Mouse (Mus musculus) left cerebral cortex, postnatal 25 days (tissue): Measurements from ENCODE around the gene Duoxa1. TPM values are rescaled to one million over a fixed set of nuclear protein-coding genes. Genes with fewer than 3 reads are reported as not detected.
"Not testable (repeated sequence)": the region's sequence is repeated elsewhere in the genome, so short reads cannot be mapped to it uniquely, and the experiment has no call there.

Experiments
- DNase-seq, 2 experiments: peaks; one replicate each; pipeline ENCODE4 v3.0.0; 2022; ENCODE audit warnings: low spot score in 2 of 2, mixed read lengths in 1 of 2
- intact Hi-C: fragments of 180-260 bp; cut with DNase I; formaldehyde crosslinking; loops from one replicate; pipeline ENCODE4 v1.15.1; 2025
- total RNA-seq, 2 experiments: library from RNA; stranded (reverse); gene quantifications; 2 replicates each; pipeline ENCODE4 v1.2.3; 2021

Gene Duoxa1
- not detected for total RNA-seq

DNA sequence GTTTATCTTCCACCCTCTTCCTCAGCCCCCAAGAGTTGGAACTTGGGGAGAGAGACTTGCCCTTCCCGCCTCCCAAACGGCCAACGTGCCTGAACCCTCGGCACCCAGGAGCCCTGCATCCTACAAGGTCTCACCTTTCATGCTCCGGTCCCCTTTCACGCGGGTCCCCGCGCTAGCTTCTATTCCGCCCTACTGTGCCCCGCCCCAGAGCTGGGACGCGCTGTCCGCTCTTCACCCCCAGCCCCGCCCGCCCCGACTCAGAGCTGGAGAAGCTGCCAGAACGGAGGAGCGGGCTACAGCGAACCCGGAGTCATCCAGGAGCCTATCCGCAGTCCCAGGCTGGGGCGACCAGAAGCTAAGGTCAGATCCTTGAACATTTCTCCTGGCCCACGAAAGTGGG lies at the start of gene Duoxa1:
Duoxa1 (minus strand) TSS at position 195 of the 400 bp plus-strand sequence.
- DNase-seq, result no peak
- intact Hi-C loops, result no loop called here

DNA sequence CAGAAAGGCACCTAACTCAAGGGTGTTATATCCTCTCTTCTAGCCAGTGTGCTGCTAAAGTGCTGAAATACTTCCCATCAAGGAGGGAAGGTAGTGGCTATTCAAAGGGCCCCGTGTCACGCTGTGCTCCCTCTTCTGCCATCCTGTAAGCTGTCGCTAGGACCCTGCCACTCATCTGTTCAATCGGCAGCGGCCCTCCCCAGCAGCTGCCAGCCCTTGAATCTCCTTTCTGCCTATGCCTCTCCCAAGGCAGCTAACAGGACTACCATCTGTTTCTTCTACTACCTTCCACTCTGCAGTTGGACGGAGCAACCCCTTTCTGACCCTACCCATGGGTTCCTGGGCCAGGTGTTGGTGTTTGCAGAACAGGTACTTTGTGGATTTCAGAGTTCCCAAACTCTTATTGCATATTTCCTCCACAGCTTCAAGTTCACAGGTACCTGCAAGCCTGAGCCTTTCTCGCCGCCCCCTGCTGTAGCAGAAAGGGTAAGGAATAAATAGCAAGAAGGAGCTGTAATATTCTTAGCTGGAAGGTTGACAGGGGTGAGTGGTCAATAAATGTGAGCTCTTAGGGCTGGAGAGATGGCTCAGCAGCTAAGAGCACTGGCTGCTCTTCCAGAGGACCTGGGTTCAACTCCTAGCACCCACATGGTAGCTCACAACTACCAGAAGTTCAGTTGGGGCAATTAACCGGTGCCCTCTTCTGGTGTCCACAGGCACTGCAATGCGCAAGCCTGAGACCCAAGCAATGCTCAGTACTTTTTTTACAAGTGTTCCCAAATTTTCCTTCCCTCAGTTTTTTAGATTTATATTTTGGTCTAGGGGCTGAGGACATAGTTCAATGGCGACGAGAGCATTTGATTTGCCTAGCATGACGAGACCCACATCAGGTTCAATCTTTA lies 49.3 kb upstream of the Duoxa1 start:
- intact Hi-C loops, result no loop called here
- DNase-seq, result no peak

GRCm38 (mm10) chr2:122361868-122362621 lies 48.5 kb upstream of the Duoxa1 start:
- intact Hi-C loops, result no loop called here
- DNase-seq, result no peak

- intact Hi-C loops, result no loop called here
- DNase-seq, result no peak
Observed at GRCm38 (mm10) chr2:122361181-122361580, 47.7 kb upstream of the Duoxa1 start.

DNA sequence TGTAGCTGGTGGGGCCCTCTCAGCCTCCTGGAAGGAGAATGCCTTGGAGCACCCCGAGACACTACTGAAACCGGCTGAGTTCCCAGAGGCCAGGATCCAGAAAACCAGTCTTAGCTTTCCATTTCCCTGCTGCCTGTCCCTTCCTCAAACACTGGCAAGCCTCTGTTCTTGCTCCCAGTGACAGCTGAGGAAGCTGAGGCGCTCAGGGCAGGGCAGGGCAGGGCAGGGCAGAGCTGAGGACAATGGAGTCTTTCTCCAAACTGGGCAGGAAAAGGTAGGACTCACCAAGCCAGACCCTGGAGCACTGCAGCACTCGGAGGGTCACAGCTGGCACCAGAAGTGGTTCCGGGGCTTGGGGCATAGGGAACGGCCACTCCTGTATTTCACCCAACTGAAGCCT lies 46.8 kb upstream of the Duoxa1 start:
- DNase-seq, result no peak
- intact Hi-C loops, result no loop called here

DNA sequence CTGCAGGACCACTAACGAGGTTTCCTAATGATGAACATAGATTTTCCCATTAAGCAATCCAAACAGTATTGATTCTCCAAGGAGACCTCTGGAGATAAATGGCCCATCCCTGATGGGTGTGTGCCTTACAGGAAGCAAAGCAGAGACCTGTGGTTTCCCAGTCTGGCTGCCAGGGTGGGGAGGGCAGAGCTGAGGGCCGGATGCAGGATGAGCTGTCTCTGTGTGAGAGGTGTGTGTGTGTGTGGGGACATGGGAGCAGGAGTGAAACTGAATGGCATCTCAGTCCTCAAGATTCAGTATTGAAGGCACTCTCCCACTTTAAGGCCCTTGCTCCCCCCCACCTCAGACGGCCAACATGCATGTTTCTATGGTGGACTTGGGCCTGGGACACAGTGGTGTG lies 42.7 kb upstream of the Duoxa1 start:
- DNase-seq, result no peak
- intact Hi-C loops, result no loop called here

GRCm38 (mm10) chr2:122355389-122355788 lies 41.9 kb upstream of the Duoxa1 start:
- intact Hi-C loops, result no loop called here
- DNase-seq, result no peak

GRCm38 (mm10) chr2:122354191-122354929 lies 40.8 kb upstream of the Duoxa1 start:
- intact Hi-C loops, result no loop called here
- DNase-seq, result no peak

DNA sequence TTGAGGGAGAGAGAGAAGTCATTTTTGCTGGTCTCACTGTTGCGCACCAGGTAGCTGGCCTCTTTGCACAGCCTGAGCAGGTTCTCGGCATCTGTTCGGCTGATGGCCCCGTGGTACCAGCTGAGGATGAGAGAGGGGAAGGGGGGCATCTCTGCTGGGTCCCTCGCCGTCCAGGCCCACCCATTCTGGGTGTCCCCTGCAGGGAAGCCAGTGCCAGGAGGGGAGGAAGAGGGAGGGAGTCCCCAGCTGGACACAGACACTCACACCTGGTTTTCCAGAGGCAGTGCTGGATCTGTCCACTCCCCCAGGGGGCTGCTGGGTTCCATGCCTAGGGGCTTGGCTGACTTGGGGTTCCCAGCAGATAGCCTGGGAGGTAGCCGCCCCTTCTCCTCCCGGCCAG lies 40.2 kb upstream of the Duoxa1 start:
- intact Hi-C loops, result no loop called here

GRCm38 (mm10) chr2:122352992-122353391 lies 39.5 kb upstream of the Duoxa1 start:
- intact Hi-C loops, result no loop called here
- no peak for DNase-seq

More for the DNA sequence above, 40.2 kb upstream of the Duoxa1 start:
- no peak for DNase-seq

GRCm38 (mm10) chr2:122351931-122352329 lies 38.4 kb upstream of the Duoxa1 start:
- peak; percentile 46 to 61 for DNase-seq
- intact Hi-C loops, result no loop called here

- intact Hi-C loops, result no loop called here
- peak; percentile 48 to 91 for DNase-seq
Observed at GRCm38 (mm10) chr2:122351156-122351930, 37.8 kb upstream of the Duoxa1 start.

GRCm38 (mm10) chr2:122349136-122349785 lies 35.7 kb upstream of the Duoxa1 start:
- DNase-seq, result peak in 1 of 2 experiments; percentile 30
- intact Hi-C loops, result no loop called here

DNA sequence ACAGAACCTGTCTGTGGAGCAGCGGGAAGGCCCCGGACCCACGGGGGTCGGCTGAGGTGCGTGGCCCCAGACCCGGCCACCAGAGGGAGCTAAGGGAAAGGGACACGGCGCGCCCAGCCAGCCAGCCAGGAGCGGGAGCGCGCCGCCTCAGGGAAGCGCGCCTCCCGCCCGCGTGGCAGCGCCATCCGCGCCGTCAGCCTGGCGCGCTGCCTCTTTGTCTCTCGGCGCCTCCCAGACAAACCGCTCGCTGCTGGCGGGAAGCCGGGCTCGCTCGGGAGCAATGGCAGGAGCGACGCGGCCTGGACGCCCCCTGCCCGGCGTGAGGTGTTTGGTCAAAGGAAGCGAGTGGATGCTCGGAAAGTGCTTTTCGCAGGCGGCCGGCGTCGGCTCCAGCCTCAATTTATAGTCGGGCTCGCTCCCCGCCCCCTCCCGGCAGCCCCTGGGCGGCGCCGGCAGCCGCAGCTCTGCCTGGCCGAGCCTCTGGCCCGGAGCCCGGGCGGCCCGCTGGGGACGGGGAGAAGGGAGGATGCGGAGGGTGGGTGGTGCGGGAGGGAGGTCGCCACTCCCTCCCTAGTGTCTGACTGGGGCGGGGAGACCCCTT lies 35.1 kb upstream of the Duoxa1 start:
- intact Hi-C loops, result loop anchor here (1.0 kb wide), 2 partner anchors 20 to 30 kb away; no protein-coding TSS in a partner anchor
- peak; percentile 89 to 91 for DNase-seq

DNA sequence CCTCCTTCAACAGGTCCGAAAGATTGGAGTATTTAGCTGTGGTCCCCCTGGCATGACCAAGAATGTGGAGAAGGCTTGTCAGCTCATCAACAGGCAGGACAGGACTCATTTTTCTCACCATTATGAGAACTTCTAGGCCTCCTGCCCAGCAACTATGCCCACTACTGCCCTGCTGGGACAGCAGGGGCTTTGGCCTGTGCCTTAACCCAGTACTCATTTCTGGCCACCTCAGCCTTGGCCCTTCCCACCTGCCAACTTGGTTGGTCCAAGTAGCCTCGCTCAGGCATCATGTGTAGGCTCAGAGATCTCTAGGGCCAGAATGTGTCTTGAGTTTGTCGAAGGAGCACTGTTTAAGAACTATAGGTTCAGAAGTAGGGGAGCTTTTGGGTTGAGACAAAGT lies 33.7 kb upstream of the Duoxa1 start:
- intact Hi-C loops, result no loop called here
- DNase-seq, result no peak

GRCm38 (mm10) chr2:122346164-122346563 lies 32.6 kb upstream of the Duoxa1 start:
- DNase-seq, intact Hi-C loops: not testable (repeated sequence)

- DNase-seq, result no peak
- intact Hi-C loops, result no loop called here
Observed at GRCm38 (mm10) chr2:122345106-122345893, 31.8 kb upstream of the Duoxa1 start.

DNA sequence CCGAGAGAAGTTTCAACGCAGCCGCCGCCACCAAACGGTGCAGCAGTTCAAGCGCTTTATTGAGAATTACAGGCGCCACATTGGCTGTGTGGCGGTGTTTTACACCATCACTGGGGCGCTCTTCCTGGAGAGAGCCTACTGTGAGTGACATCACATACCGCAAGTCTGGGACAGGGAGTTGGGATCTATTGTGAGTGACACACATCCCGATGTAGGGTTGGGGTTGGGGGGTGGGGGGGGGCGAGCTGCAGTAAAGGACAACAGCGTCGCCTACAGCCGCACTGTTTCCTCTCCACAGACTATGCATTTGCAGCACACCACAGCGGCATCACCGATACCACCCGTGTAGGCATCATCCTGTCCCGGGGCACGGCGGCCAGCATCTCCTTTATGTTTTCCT lies 23.8 kb upstream of the Duoxa1 start:
- no peak for DNase-seq
- intact Hi-C loops, result no loop called here
